Mouse (Mus musculus) MN1 (cell line): Measurements from ENCODE around the gene Gpr182.
A peak's percentile ranks its signal among the peaks of the same experiment; 100 is the strongest.

Experiments
- DNase-seq: peaks from one replicate; pipeline ENCODE4 v3.0.0-alpha.2; 2016; ENCODE audit warnings: low spot score

Gpr182 gene

GRCm38 (mm10) chr10:127738151-127738882 is 13.2 kb downstream of the Gpr182 start:
- DNase-seq: peak; percentile 10

GRCm38 (mm10) chr10:127737552-127737951 is 14.0 kb downstream of the Gpr182 start:
- no peak for DNase-seq

GRCm38 (mm10) chr10:127736916-127737315 is 14.6 kb downstream of the Gpr182 start:
- DNase-seq: no peak

GRCm38 (mm10) chr10:127736266-127736665 is 15.3 kb downstream of the Gpr182 start:
- no peak for DNase-seq

- DNase-seq: peak; percentile 37
Observed at GRCm38 (mm10) chr10:127734434-127734833, 17.1 kb downstream of the Gpr182 start.

- no peak for DNase-seq
Observed at GRCm38 (mm10) chr10:127731397-127731796, 20.1 kb downstream of the Gpr182 start.

- DNase-seq: no peak
Observed at GRCm38 (mm10) chr10:127730933-127731310, 20.6 kb downstream of the Gpr182 start.

GRCm38 (mm10) chr10:127730285-127730932 is 21.1 kb downstream of the Gpr182 start:
- no peak for DNase-seq

GRCm38 (mm10) chr10:127728437-127728836 is 23.1 kb downstream of the Gpr182 start:
- no peak for DNase-seq

GRCm38 (mm10) chr10:127725136-127725535 is 26.4 kb downstream of the Gpr182 start:
- DNase-seq: no peak

- no peak for DNase-seq
Observed at GRCm38 (mm10) chr10:127724178-127724577, 27.4 kb downstream of the Gpr182 start, which contains the start of gene Tac2. Gene Tac2, plus strand, starts transcription at chr10:127724478.

GRCm38 (mm10) chr10:127721671-127722418 is 29.7 kb downstream of the Gpr182 start:
- peak; percentile 19 for DNase-seq

GRCm38 (mm10) chr10:127712736-127713135 is 38.8 kb downstream of the Gpr182 start:
- DNase-seq: no peak

GRCm38 (mm10) chr10:127710331-127710730 is 41.2 kb downstream of the Gpr182 start:
- DNase-seq: no peak

GRCm38 (mm10) chr10:127708850-127709370 is 42.6 kb downstream of the Gpr182 start:
- DNase-seq: no peak

GRCm38 (mm10) chr10:127707721-127708120 is 43.8 kb downstream of the Gpr182 start:
- DNase-seq: no peak

- no peak for DNase-seq
Observed at GRCm38 (mm10) chr10:127705783-127706182, 45.7 kb downstream of the Gpr182 start.

- DNase-seq: no peak
Observed at GRCm38 (mm10) chr10:127704766-127705220, 46.7 kb downstream of the Gpr182 start, which contains the start of gene Myo1a. Gene Myo1a, plus strand, starts transcription at chr10:127705170.

- DNase-seq: no peak
Observed at GRCm38 (mm10) chr10:127704293-127704692, 47.2 kb downstream of the Gpr182 start.

- no peak for DNase-seq
Observed at GRCm38 (mm10) chr10:127703299-127703698, 48.2 kb downstream of the Gpr182 start.

GRCm38 (mm10) chr10:127698966-127699365 is 52.6 kb downstream of the Gpr182 start:
- DNase-seq: no peak
